Mouse (Mus musculus): ENCODE results near the gene Gltpd2. TPM values are rescaled to one million over a fixed set of nuclear protein-coding genes. Genes with fewer than 3 reads are reported as not detected.
"Not testable (repeated sequence)": the region's sequence is repeated elsewhere in the genome, so short reads cannot be mapped to it uniquely, and the experiment has no call there.

Gltpd2 gene
- polyA plus RNA-seq, 1 experiment, result not detected

DNA sequence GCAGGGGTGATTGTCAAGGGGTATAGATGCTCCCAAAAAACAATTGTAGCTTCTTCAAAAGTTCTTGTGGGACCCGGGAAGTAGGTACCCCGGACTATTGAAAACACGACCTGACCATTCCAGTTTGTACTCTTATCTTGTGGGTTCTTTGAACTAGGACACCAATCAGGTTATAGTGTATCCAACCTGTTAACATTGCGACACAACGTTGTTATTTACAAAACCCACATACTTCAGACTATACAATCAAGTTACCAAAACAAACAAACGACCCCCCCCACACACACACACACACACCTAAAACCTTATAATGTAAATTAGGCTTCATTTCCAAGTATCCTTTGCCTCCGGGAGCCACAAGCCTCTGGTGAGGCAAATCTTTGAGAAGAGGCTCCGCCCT lies 5.8 kb downstream of the Gltpd2 start:
- Histone ChIP-seq H3K36me3 (ENCODE audit: control insufficient read depth, insufficient read depth, low read length, poor library complexity, severe bottlenecking) (peaks cover 21% of the 10 kb centered on the region), H3K4me1 (ENCODE audit: control insufficient read depth, insufficient read depth, low read length) (peaks cover 2% of the 10 kb centered on the region), H3K9me3 (replicated peaks; ENCODE audit: control insufficient read depth, insufficient read depth, low read length, poor library complexity, severe bottlenecking) (no peaks in the 10 kb centered on the region), H3K27ac (ENCODE audit: insufficient read depth, low read length) (no peak overlapping the region), H3K4me3 (ENCODE audit: low read depth, low read length) (peak overlapping the region; percentile 33; the same call in 1 of the 2 replicates), H3K27me3 (ENCODE audit: control insufficient read depth, insufficient read depth, low read length, poor library complexity, severe bottlenecking) (no peaks in the 10 kb centered on the region), H3K9ac (ENCODE audit: low read depth, poor library complexity, severe bottlenecking) (peak overlapping the region; percentile 43)
- TF ChIP-seq EP300 (IDR thresholded peaks at IDR 0.05; ENCODE audit: insufficient read depth, low read depth, low read length), result no peak
- TF ChIP-seq POLR2A (IDR thresholded peaks at IDR 0.05; ENCODE audit: insufficient read depth, low read length), result no peak
- no peak for TF ChIP-seq CTCF (IDR thresholded peaks at IDR 0.05; ENCODE audit: low read depth, low read length)

DNA sequence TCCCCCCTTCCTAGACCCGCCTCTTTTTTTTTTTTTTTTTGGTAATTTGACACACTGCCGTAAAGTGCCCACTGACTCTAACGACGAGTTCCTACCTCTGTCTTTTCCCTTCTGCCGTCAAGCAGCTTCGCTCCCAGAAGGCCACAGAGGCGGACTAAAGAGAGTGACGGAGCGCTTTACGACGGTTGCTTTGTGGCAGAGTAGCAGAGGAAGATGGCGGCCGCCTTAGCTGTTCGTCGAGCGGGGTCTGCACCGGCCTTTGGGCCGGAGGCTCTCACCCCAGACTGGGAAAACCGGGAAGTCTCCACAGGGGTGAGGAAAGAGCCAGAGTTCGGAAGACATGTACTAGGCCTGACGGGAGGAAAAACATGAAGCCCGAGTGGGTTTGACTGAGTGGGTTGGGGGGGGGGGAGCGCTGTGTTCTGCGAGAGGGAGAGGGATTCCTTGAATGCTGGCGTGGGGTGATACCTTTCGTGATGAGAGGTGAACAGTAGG lies 6.2 kb downstream of the Gltpd2 start, which contains the start of gene Psmb6:
Psmb6 (plus strand) TSS at position 184 of the 495 bp plus-strand sequence.
- H3K27ac ChIP-seq (ENCODE audit: insufficient read depth, low read length), result no peak within 1 kb of the TSS
- H3K9me3 ChIP-seq (replicated peaks; ENCODE audit: control insufficient read depth, insufficient read depth, low read length, poor library complexity, severe bottlenecking), result no peaks in the 10 kb centered on the region
- peaks cover 21% of the 10 kb centered on the region for H3K36me3 ChIP-seq (ENCODE audit: control insufficient read depth, insufficient read depth, low read length, poor library complexity, severe bottlenecking)
- TF ChIP-seq CTCF (IDR thresholded peaks at IDR 0.05; ENCODE audit: low read depth, low read length) (no peak), EP300 (IDR thresholded peaks at IDR 0.05; ENCODE audit: insufficient read depth, low read depth, low read length) (peak; percentile 21; the same call in 1 of the 2 replicates), POLR2A (IDR thresholded peaks at IDR 0.05; ENCODE audit: insufficient read depth, low read length) (peak; percentile 87)
- peak within 1 kb of the TSS; percentile 73 for H3K9ac ChIP-seq (ENCODE audit: low read depth, poor library complexity, severe bottlenecking)
- no peaks in the 10 kb centered on the region for H3K27me3 ChIP-seq (ENCODE audit: control insufficient read depth, insufficient read depth, low read length, poor library complexity, severe bottlenecking)
- peak within 1 kb of the TSS; percentile 91 for H3K4me3 ChIP-seq (ENCODE audit: low read depth, low read length)
- peaks cover 2% of the 10 kb centered on the region for H3K4me1 ChIP-seq (ENCODE audit: control insufficient read depth, insufficient read depth, low read length)

DNA sequence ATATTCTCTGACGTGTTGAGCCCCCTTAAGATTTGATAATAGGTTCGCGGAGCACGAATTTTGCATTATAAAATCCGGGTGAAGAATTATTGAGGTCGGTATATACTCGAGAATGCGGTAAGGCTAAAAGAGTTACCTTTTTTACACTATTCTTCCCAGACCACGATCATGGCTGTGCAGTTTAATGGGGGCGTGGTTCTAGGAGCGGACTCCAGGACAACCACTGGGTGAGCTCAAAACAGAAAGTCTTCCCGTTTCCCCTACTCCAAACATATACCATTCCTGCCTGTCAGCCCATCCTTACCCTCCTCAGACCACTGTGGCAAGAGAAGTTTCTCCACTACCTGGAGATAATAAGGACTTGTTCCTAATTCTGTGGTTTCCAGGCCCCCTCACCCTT lies 6.7 kb downstream of the Gltpd2 start:
- H3K9ac ChIP-seq (ENCODE audit: low read depth, poor library complexity, severe bottlenecking), result peak overlapping the region; percentile 73
- no peak overlapping the region for H3K27ac ChIP-seq (ENCODE audit: insufficient read depth, low read length)
- peaks cover 21% of the 10 kb centered on the region for H3K36me3 ChIP-seq (ENCODE audit: control insufficient read depth, insufficient read depth, low read length, poor library complexity, severe bottlenecking)
- H3K27me3 ChIP-seq (ENCODE audit: control insufficient read depth, insufficient read depth, low read length, poor library complexity, severe bottlenecking), result no peaks in the 10 kb centered on the region
- no peak for TF ChIP-seq POLR2A (IDR thresholded peaks at IDR 0.05; ENCODE audit: insufficient read depth, low read length)
- no peaks in the 10 kb centered on the region for H3K9me3 ChIP-seq (replicated peaks; ENCODE audit: control insufficient read depth, insufficient read depth, low read length, poor library complexity, severe bottlenecking)
- H3K4me1 ChIP-seq (ENCODE audit: control insufficient read depth, insufficient read depth, low read length), result peaks cover 1% of the 10 kb centered on the region
- peak overlapping the region; percentile 91 for H3K4me3 ChIP-seq (ENCODE audit: low read depth, low read length)

DNA sequence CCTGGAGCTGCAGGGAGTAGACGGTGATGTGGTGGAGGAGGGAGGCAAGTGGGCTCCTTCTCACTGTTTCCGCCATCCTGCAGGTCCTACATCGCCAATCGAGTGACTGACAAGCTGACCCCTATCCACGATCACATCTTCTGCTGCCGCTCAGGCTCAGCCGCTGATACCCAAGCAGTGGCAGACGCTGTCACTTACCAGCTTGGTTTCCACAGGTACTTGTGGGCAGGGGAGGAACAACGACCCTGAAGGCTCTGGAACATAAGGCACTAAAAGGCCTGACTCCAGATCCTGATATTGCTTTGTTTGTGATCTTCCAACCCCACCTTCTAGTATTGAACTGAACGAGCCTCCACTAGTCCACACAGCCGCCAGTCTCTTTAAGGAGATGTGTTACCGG lies 7.2 kb downstream of the Gltpd2 start:
- TF ChIP-seq EP300 (IDR thresholded peaks at IDR 0.05; ENCODE audit: insufficient read depth, low read depth, low read length) (no peak), CTCF (IDR thresholded peaks at IDR 0.05; ENCODE audit: low read depth, low read length) (no peak)
- H3K4me3 ChIP-seq (ENCODE audit: low read depth, low read length), result peak overlapping the region; percentile 14; the same call in 1 of the 2 replicates
- no peaks in the 10 kb centered on the region for H3K4me1 ChIP-seq (ENCODE audit: control insufficient read depth, insufficient read depth, low read length)
- H3K27me3 ChIP-seq (ENCODE audit: control insufficient read depth, insufficient read depth, low read length, poor library complexity, severe bottlenecking), result no peaks in the 10 kb centered on the region
- peaks cover 21% of the 10 kb centered on the region for H3K36me3 ChIP-seq (ENCODE audit: control insufficient read depth, insufficient read depth, low read length, poor library complexity, severe bottlenecking)
- H3K27ac ChIP-seq (ENCODE audit: insufficient read depth, low read length), result no peak overlapping the region
- no peaks in the 10 kb centered on the region for H3K9me3 ChIP-seq (replicated peaks; ENCODE audit: control insufficient read depth, insufficient read depth, low read length, poor library complexity, severe bottlenecking)
- H3K9ac ChIP-seq (ENCODE audit: low read depth, poor library complexity, severe bottlenecking), result peak overlapping the region; percentile 73; the same call in 1 of the 2 replicates

DNA sequence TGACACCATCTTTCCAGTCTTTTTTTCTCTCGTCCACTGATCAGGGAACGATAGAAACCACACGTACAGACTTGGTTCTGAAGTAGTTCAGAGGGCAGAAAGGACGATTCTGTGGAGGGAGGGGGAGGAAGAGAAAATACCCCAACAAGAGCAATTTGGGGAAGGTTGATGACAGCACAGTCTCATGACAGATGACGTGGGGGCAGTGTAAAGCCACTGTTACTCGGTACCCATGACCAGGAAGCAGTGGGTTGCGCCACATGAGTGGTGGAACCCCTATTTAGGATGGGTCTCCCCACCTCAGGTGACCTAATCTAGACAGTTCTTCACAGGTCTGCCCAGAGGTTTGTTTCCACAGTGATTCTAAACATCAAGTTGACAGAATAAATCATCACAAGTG lies 9.6 kb downstream of the Gltpd2 start:
- TF ChIP-seq CTCF (IDR thresholded peaks at IDR 0.05; ENCODE audit: low read depth, low read length) (no peak), POLR2A (IDR thresholded peaks at IDR 0.05; ENCODE audit: insufficient read depth, low read length) (no peak)
- no peak overlapping the region for H3K4me3 ChIP-seq (ENCODE audit: low read depth, low read length)
- no peak overlapping the region for H3K9ac ChIP-seq (ENCODE audit: low read depth, poor library complexity, severe bottlenecking)
- peaks cover 21% of the 10 kb centered on the region for H3K36me3 ChIP-seq (ENCODE audit: control insufficient read depth, insufficient read depth, low read length, poor library complexity, severe bottlenecking)
- no peaks in the 10 kb centered on the region for H3K9me3 ChIP-seq (replicated peaks; ENCODE audit: control insufficient read depth, insufficient read depth, low read length, poor library complexity, severe bottlenecking)
- no peaks in the 10 kb centered on the region for H3K4me1 ChIP-seq (ENCODE audit: control insufficient read depth, insufficient read depth, low read length)
- H3K27me3 ChIP-seq (ENCODE audit: control insufficient read depth, insufficient read depth, low read length, poor library complexity, severe bottlenecking), result no peaks in the 10 kb centered on the region
- no peak overlapping the region for H3K27ac ChIP-seq (ENCODE audit: insufficient read depth, low read length)

DNA sequence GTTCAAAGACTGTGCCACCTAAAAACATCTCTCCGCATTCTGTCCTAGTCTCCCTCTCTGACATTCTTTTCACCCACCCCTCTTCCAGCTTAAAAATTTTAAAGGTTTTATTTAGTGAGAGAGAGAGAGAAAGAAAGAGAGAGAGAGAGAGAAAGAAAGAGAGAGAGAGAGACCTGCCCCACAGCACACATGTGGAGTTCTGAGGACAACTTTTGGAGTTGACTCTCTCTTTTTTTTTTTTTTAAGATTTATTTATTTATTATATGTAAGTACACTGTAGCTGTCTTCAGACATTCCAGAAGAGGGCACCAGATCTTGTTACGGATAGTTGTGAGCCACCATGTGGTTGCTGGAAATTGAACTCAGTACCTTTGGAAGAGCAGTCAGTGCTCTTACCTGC lies 12.1 kb downstream of the Gltpd2 start:
- H3K9ac ChIP-seq (ENCODE audit: low read depth, poor library complexity, severe bottlenecking); H3K27me3 ChIP-seq (ENCODE audit: control insufficient read depth, insufficient read depth, low read length, poor library complexity, severe bottlenecking); H3K27ac ChIP-seq (ENCODE audit: insufficient read depth, low read length); H3K9me3 ChIP-seq (replicated peaks; ENCODE audit: control insufficient read depth, insufficient read depth, low read length, poor library complexity, severe bottlenecking); H3K4me3 ChIP-seq (ENCODE audit: low read depth, low read length); H3K4me1 ChIP-seq (ENCODE audit: control insufficient read depth, insufficient read depth, low read length): not testable (repeated sequence)
- H3K36me3 ChIP-seq (ENCODE audit: control insufficient read depth, insufficient read depth, low read length, poor library complexity, severe bottlenecking), result peaks cover 21% of the 10 kb centered on the region
